Mouse (Mus musculus): Measurements from ENCODE around the gene Srrm3. TPM values are rescaled to one million over a fixed set of nuclear protein-coding genes. Genes with fewer than 3 reads are reported as not detected.

Srrm3 gene
- polyA plus RNA-seq, 1 experiment: 90.2 TPM

DNA sequence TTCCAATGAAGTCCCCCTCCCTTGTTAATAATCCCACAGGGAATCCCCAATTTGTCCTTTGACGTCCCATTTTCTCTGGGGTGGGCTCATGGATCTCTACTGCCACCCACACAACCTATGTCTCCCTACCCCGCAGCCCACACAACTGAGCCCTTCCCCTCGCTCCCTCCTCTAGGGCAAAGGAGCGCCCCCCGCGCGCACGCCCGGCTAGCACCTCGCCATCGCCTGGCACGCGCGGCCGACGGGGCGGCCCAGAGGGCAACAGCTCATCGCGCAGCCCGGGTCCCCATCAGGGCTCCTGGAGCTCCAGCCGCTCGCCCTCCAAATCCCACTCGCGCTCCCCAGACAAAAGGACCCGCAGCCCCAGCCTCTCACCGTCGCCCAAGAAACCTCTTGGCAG, 62.0 kb downstream of the Srrm3 start:
- DNase-seq (ENCODE audit: extremely low spot score in 1 of 2, low spot score in 1 of 2): no peak

DNA sequence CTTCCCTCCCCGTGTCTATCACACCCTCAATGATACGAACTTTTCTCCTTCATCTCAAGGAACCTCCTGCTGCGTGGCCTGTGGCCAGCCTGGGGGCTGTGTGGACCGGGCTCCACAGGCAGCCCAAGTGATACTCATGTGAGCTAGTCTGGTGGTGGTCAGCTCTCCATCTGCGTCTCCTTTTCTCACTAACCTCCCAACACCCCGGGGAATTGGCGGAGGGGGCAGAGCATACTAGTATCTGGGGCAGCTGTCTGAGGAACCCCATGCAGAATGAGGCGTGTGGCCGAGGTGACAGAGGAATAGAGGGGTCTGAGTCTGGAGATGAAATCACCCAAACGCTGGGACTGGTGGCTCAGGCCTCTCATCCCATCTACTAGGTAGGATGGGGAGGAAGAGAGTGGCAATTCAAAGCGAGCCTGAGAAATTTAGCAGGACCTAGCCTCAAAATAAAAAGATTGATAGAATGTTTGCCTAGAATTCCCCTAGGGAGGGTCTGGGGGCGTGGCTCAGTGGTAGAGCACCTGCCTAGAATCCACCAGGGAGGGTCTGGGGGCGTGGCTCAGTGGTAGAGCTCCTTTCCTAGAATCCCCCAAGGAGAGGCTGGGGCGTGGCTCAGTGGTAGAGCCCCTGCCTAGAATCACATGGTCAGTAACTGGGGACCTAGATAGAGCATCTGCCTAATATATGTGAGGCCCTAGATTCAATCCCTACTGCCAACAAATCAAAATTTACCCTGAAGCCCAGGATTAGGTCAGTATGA, 63.2 kb downstream of the Srrm3 start:
- no peak for DNase-seq (ENCODE audit: extremely low spot score in 1 of 2, low spot score in 1 of 2)

DNA sequence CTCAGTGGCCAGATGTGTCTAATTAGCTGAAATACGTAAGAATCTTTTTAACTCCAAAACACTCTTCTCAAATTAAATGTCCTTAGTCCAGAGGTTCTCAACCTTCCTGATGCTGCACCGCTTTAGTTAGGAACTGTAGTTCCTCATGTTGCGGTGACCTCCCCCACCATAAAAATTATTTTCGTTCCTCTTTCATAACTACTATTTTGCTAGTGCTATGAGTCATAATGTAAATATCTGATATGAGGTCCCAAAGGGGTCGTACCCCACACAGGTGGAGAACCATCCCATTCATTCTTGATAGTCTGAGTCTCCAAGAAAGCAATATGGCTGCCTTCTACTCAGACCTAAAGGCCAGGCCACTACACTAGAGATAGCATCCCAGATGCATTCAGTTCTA, 63.8 kb downstream of the Srrm3 start:
- no peak for DNase-seq (ENCODE audit: extremely low spot score in 1 of 2, low spot score in 1 of 2)

DNA sequence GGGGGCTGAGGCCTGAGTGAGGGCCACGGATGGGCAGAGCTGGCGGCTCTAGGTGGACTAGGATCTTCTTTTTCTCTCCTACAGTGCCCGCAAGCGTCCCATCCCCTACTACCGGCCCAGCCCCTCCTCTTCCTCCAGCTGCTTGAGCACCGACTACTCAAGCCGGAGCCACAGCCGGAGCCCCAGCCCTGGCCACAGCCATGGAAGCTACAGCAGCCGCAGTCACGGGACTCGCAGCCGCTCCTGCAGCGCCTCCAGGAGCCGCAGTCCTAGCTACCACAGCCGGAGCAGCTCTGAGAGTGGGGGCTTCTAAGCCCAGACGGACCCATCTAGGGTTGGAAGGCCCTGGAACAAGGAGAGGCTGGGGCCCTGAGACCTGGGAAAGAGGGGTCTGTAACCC, 66.3 kb downstream of the Srrm3 start:
- no peak for DNase-seq (ENCODE audit: extremely low spot score in 1 of 2, low spot score in 1 of 2)

DNA sequence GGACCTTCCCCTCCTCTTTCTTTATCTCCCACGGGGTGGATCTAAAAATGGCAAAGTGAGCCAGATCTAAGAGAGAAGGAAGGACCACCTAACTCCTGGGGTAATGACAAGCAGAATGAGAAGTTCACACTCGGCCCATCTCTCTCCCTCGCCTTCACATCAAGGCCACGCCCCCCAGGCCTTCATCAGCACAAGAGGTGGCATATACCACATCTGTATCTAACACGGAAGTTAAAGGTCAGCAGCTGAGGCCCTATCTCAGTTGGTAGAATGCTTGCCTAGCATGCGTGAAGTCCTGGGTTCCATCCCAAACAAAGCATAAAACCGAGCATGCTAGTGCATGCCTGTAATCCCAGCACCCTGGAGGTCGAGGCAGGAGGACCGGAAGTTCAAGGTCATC, 67.1 kb downstream of the Srrm3 start:
- no peak for DNase-seq (ENCODE audit: extremely low spot score in 1 of 2, low spot score in 1 of 2)

DNA sequence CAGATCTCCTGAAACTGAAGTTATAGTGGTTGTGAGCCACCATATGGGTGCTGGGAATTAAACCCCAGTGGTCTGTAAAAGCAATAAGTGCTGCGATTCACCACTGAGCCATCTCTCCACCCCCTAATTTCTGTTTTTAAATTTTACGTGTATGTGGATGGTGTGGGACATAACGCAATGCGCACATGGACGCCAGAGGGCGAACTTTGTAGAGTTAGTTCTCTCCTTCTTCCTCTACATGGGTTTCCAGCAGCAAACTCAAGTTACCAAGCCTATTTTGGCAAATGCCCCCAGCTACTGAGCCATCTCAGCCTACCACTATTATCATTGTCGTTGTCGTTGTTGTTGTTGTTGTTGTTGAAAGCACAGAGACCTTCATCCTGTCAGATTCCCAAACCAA, 70.5 kb downstream of the Srrm3 start:
- DNase-seq (ENCODE audit: extremely low spot score in 1 of 2, low spot score in 1 of 2): peak in 1 of 2 experiments; percentile 70

DNA sequence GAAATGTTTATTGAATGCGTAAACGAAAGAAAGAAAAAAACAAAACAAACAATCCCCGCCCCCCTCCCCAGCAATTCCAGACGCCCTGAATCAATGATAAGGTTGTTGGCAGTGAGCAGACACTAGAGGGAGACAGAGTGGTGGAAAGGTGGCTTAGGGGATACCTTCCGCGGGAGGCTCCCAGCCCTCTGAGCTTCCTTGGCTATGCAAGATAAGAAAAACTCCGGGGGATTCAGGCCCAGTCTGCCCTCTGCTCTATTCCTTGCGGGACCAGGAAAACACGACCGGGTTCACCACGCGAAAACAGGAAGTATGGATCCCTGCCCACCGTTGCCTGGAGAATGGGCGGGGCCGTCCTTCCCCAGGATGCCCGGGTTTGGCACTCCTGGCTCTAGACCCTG, 71.1 kb downstream of the Srrm3 start:
- DNase-seq (ENCODE audit: extremely low spot score in 1 of 2, low spot score in 1 of 2): peak in 1 of 2 experiments; percentile 73

DNA sequence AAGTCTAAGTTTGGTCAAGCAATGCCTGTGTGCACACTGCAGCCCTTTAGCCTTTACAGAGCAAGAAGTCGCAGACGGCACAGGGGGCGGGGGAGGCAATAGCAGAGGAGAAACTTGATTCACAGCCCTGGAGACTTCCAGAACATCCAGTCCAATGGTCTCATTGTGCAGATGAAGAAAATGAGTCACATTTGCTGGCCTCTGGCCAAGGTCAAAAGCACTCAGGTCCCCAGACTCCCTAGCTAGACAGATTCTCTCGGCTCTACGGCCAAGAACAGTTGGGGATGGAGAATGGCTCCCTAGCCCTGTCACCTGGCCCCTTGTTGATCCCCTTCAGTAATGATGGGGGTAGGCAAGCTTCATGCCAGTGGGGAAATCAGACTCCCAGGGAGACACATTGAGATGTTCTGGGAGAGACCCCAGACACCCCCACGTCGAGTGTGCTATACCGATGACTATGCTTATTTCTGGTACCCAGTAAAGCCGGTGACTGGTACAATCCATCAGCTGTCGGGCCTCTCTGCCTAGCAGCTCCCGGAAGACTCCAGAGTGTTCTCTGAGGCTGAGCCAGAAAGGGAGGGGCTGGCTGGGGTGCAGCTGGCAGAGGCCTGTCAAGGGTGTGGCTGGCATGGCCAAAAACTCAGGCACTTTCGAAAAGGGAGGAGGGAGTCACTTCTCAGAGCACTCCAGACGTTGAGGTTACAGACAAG, 72.9 kb downstream of the Srrm3 start:
- DNase-seq (ENCODE audit: extremely low spot score in 1 of 2, low spot score in 1 of 2): no peak

DNA sequence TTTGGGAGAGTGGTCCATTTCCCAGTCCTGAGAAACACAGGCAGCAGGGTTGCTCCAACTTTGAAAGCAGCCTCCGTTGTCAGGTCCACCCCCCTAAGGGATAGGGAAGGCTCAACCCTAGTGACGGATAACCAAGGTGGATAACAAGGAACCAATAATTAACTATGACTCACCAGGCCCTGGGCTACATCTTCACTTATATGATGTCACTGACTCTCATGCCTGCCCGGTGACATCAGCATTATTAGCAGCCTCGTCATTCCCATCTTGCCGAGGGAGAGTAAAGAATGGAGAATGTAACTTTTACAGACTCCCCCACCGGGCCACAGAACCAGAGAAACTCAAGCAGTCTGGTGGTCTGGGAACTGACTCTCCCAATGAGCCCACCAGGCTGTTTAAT, 78.0 kb downstream of the Srrm3 start:
- no peak for DNase-seq (ENCODE audit: extremely low spot score in 1 of 2, low spot score in 1 of 2)

DNA sequence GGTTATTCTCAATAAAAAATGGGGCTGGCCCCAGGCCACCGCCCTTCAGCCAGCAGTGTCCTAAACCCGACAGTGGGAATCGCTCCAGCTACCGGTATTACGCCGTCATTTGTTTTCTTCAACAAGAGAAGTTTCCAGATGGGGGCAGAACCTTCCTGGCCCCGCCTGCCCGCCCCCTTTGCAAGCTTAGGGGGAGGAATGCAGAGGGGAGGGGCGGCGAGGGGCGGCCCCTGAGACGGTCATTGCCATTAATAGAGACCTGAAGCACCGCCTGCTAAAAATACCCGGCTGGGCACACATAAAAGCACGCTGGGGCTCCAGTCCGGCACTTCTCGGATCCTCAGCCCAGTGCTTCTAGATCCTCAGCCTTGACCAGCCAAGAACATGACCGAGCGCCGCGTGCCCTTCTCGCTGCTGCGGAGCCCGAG, 81.0 kb downstream of the Srrm3 start, which contains the start of gene Hspb1:
Hspb1 (plus strand) TSS at position 245 of the 428 bp plus-strand sequence.
- no peak for DNase-seq (ENCODE audit: extremely low spot score in 1 of 2, low spot score in 1 of 2)

DNA sequence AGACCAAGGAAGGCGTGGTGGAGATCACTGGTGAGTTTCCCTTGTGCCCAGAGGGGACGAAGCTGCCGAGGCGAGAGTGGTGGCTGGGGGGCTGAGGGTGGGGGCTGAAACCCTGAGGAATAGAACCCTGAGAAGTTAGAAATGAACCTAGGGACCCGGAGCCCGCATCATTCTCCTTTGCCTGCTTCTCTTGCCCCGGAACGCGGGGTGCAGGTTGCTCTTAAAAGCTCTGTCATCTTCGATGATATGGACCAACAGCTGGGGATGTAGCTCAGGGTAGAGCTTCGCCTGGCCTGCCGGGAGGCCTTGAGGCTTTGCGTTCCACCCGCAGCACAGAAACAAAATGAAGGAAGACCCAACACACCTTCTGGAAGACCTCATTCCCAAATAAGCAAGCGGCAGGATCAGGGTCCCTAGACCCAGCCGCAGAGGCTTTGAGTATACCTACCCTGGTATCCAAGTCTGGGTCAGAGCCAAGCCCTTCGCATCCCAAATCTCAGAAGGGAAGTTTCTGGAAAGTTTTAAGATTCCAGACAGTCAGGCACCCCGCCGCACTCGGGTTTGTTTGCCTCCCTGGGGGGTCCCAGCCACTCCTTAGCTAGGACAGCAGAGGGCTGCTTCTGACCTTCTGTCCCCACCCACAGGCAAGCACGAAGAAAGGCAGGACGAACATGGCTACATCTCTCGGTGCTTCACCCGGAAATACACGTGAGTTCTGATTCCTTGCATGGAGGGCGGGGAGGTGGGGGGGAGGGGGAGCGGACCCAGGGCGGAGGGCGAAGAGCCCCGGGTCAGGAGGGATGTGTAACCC, 81.9 kb downstream of the Srrm3 start:
- no peak for DNase-seq (ENCODE audit: extremely low spot score in 1 of 2, low spot score in 1 of 2)

DNA sequence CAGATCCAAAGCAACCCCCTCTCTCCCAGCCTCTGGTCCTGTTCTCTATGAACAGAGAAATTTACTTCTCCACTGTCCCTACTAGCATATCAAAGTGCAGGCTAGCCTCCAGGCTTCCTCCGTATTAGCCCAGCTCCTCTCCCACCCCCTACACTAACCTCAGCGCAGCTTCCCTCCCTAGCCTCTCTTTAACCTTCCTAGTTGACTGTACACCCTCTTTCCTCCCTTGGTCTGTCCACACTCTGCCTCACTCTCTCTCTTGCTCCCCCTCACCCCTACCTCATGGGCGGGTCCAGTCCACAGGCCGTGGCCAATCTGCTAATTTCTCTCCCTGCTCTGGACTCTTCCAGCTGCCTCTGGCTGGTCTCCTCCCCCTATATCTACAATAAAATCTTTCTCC, 83.6 kb downstream of the Srrm3 start:
- no peak for DNase-seq (ENCODE audit: extremely low spot score in 1 of 2, low spot score in 1 of 2)

DNA sequence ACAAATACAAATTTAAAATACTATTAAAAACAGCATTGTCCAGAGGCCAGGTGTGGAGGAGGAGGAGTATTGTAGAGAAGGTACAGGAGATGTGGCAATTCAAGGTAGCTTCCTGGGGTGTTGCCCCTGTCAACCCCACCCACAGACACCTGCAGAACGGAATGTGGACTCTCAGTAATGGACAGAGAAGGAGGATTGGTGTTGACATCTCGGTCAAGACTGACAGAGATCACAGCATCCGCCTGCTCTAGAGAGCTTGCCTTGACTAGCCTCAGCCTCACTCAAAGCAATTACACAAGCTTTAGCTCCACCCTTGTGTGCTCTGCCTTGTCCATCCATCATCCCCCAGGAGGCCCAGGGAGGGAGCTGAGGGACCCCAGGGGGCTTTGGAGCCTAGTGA, 84.2 kb downstream of the Srrm3 start:
- DNase-seq (ENCODE audit: extremely low spot score in 1 of 2, low spot score in 1 of 2): no peak

DNA sequence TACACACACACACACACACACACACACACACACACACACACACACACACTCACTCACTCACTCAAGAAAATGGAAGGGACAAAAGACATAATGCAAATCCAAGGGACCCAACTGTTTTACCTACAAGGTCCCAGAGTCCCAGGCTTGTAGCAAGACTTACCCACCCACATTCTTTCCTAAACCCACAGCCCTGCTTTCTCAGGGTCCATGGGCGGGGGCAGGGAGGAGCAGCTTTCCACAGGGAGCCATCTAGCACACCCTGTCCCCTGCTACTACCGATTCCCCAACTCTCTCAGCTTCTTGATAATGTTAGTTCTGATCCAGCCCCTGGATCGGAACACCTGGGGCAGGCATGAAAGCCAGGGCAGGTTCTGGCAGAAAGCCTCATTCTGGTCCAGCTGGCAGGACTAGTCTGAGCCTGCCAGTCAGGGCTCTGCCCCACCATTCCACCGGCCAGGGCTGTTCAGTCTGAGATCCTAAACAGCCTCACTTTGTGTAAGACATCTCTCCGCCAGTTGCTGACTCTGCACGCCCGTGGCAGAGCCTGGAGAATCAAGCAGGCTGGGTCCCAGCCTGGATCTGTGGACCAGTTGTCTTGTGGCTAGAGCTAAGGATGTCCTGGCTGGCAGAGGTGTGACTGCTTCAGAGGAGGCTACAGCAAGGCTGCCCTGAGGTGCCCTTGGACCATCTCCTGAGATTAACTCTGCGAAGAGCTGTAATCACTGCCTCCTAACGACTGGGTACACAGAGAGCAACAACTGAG, 86.1 kb downstream of the Srrm3 start:
- DNase-seq (ENCODE audit: extremely low spot score in 1 of 2, low spot score in 1 of 2): no peak

DNA sequence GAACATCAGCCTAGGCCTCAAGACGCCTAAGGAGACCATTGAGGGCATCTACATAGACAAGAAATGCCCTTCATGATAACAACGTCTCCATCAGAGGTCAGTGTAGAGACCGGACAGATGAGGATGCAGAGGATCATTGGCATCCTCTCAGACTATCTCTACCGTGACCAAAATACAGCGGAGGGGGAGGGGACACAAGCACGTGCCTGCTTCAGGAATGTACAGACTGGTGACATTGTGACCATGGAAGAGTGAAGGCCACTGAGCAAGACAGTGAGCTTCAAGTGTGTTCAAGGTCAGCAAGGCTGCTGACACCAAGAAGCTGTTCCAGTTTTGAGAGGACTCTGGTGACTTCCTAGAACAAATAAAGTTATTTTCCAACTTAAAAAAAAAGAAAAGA, 88.3 kb downstream of the Srrm3 start:
- no peak for DNase-seq (ENCODE audit: extremely low spot score in 1 of 2, low spot score in 1 of 2)

DNA sequence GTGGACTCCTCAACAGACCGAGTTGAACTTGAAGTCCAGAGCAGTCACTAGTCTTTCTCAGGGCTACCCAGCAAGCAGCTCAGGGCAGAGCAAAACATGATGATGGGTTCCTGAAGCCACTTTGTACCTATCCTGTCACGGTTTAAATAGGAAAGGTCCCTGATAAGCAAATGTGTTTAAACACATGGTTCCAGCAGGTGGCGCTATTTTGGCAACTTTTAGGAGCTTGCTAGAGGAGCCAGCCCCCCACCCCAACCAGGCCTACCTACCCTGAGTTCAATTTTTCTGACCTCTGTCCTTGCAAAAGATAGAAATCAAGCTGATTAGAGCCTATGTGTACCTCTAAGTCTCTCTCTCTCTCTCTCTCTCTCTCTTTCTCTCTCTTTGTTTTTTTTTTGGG, 91.3 kb downstream of the Srrm3 start:
- peak in 1 of 2 experiments; percentile 77 for DNase-seq (ENCODE audit: extremely low spot score in 1 of 2, low spot score in 1 of 2)

DNA sequence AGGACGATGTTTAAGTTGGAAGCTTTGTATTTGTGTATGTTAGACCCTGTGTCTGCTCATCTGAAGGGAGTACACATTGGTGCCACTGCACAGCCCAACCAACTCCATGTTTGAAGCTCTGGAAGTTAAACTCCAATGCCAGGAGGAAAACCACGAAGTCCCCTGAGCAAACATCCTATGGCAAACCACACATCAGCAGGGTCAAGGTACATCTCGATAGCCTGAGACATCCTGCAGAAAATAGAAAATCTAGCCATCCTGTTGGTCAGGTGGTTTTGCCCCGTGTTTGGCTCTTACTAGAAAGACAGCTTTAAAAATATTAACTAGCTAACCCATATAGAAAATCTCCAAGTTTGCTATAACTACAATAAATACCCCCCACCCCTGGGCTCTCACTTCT, 92.3 kb downstream of the Srrm3 start:
- DNase-seq (ENCODE audit: extremely low spot score in 1 of 2, low spot score in 1 of 2): no peak

DNA sequence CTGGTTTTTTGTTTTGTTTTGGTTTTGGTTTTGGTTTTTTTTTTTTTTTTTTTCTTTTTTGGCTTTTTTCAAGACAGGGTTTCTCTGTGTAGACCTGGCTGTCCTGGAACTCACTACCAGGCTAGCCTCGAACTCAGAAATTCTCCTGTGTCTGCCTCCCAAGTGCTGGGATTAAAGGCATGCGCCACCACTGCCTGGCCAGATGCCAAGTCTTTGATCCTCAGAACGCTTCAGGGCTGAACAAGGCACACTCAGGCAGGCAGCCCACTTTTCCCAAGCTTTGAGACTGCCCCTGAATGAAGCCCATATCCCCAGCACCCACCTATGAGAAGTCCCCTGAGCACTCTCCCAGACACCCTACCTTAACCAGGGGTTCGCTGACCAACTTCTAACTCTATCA, 93.1 kb downstream of the Srrm3 start:
- no peak for DNase-seq (ENCODE audit: extremely low spot score in 1 of 2, low spot score in 1 of 2)

DNA sequence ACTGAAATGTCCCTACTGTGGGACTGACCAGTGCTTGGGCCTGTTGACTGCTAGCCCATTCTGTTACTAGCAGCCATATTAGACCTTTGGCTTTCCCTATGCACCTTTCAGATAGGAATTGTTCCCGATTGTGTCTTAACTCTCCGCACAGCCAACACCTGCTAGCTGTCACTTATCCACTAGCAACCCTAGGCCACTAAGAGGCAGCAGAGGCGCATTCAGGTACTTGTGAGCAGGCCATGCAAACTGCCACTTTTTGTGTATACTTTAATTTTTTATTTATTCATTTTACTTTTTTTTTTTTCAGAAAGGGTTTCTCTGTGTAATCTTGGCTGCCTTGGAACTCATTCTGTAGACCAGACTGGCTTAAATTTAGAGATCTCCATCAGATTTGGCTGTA, 94.0 kb downstream of the Srrm3 start:
- no peak for DNase-seq (ENCODE audit: extremely low spot score in 1 of 2, low spot score in 1 of 2)

DNA sequence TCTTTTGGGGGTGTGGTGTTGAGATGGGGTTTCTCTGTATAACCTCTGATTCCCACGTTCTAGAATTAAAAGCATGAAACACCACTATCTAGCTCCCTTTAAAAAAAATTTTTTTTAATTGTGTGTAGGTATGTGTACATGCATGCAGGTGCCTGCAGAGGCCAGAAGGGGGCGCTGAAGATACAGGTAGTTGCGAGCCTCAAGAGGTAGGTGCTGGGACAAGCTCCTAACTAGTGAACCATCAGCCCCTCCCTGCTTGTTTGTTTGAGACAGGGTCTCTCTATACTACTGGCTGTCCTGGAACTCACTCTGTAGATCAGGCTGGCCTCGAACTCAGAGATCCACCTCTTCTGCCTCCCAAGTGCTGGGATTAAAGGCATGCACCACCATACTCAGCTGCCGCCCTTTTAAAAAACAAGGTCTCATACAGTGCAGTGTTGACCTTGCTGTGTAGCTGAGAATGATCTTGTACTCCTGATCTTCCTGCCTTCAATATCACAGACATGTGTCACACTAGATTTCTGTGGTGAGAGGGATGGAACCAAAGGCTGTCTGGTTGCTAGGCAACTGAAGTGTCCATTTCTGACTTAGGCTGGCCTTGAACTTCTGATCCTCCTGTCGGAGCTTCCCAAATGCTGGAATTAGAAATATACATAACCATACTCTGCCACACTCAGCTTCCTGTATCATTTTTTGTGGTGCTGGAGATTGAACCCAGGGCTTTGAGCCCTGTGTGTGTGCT, 94.8 kb downstream of the Srrm3 start:
- DNase-seq (ENCODE audit: extremely low spot score in 1 of 2, low spot score in 1 of 2): no peak

Measured in frontal cortex, adult 2 months (tissue).